Mouse (Mus musculus) testis, adult 2 months (tissue): ENCODE results near the gene C1qtnf1.

Source experiments
- CTCF ChIP-seq: fragments of 200-500 bp; IDR thresholded peaks from 2 replicates; pipeline ENCODE4 v1.5.1; 2012; ENCODE audit warnings: low read depth, mild to moderate bottlenecking, inconsistent platforms, low read length, moderate library complexity; ENCODE audit not compliant: control insufficient read depth, insufficient read depth, insufficient replicate concordance
- POLR2A ChIP-seq: fragments of 200-500 bp; IDR thresholded peaks from 2 replicates; pipeline ENCODE4 v1.6.1; 2012; ENCODE audit warnings: low read depth, mild to moderate bottlenecking, inconsistent platforms, low read length, moderate library complexity; ENCODE audit not compliant: control insufficient read depth

DNA sequence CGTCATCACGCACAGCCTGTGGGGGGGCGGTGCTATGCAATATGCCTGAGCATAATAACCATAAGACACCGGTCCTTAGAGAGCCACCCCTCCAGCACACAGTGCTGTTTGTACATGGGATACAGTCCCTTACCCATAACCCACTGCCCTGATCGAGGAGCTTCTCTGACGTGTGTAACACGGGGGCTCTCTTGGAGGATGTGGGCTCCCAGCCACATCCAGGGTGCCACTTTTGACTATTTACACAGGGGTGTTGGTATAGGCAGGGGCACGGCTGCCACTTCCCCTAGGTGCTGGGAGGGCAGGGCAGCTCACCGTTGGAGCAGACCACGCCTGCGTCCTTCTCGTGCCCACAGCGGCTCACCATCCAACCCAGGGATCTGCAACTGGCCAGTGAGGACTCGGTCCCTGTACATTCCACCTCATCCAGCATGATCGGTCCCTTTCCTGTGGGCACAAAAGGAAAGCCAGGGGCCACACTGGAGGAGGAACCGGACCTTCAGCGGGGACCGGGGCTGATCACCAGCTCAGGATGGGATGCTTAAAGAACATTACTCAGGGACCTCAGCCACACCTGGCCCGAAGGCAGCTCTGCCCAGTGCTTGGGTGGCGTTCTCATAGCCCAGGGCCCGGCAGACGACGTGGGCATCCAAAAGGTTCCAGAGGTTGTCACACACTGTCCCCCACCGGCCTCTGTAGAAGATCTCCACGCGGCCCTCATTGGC lies 30.0 kb upstream of the C1qtnf1 start:
- TF ChIP-seq POLR2A, result no peak
- TF ChIP-seq CTCF, result no peak
